ENCODE assay signal across 8 mouse cellular contexts in the genomic region with DNA sequence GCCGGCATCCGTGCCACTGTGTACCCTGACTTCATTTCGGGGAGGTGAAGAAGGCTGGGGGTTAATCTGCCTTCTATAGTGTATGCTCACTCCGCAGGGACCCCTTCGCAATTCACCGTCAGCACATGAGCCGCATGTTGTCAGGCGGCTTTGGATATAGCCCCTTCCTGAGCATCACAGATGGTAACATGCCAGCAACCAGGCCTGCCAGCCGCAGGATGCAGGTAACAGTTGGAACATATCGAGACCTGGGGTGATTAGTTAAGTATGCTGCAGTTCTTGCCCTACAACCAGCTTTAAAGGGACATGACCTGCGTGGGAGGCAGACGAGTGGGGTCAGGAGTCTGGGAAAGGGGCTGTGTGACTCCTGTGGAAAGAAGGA. TPM values are rescaled to one million over a fixed set of nuclear protein-coding genes. Genes with fewer than 3 reads are reported as not detected.
DNase-seq lines count a peak whose midpoint lies in the region; ATAC-seq and TF ChIP-seq lines count a peak whose summit lies in the region.

No protein-coding gene starts in this region.

- H3K9me3 ChIP-seq in heart, postnatal 0 days (replicated peaks; ENCODE audit: control insufficient read depth, low read length): no peaks in the 10 kb centered on the region
- no peaks in the 10 kb centered on the region for H3K9me3 ChIP-seq in forebrain, embryonic 15.5 days
- H3K9me3 ChIP-seq in midbrain, embryonic 10.5 days (replicated peaks): no peaks in the 10 kb centered on the region

- H3K4me2 ChIP-seq in heart, postnatal 0 days (ENCODE audit: low read depth, low read length): peak overlapping the region; percentile 75
- H3K4me2 ChIP-seq in forebrain, embryonic 15.5 days (replicated peaks): peak overlapping the region; percentile 76

- intact Hi-C loops in heart, postnatal 25 days (cut with DNase I): loop anchor here (2.0 kb wide), 1 partner anchor 32 kb away; the partner anchor contains the start of gene Cops7a

- 31% methylated on average over 12 of the region's 12 CpGs for WGBS in heart, postnatal 0 days
- 80% methylated on average over 12 of the region's 12 CpGs for WGBS in bone marrow, adult 2 months
- 41% methylated on average over 12 of the region's 12 CpGs for WGBS in forebrain, embryonic 15.5 days
- 63% methylated on average over 12 of the region's 12 CpGs for WGBS in midbrain, embryonic 10.5 days

- TF ChIP-seq EP300 in heart, postnatal 0 days (IDR thresholded peaks at IDR 0.05; ENCODE audit: low read depth): no peak

- TF ChIP-seq POLR2A in bone marrow, adult 2 months (IDR thresholded peaks at IDR 0.05; ENCODE audit: borderline replicate concordance, control insufficient read depth, low read depth, low read length): no peak

- no peak for TF ChIP-seq CTCF in heart, postnatal 0 days (IDR thresholded peaks at IDR 0.05; ENCODE audit: low read depth)
- TF ChIP-seq CTCF in bone marrow, adult 2 months (IDR thresholded peaks at IDR 0.05; ENCODE audit: control insufficient read depth, insufficient read depth, low read length): no peak

- peak overlapping the region; percentile 91 for H3K4me3 ChIP-seq in heart, postnatal 0 days (ENCODE audit: low read depth, low read length)
- peak overlapping the region; percentile 83 for H3K4me3 ChIP-seq in bone marrow, adult 2 months (replicated peaks; ENCODE audit: control insufficient read depth, low read depth, low read length)
- peak overlapping the region; percentile 94 for H3K4me3 ChIP-seq in forebrain, embryonic 15.5 days
- peak overlapping the region; percentile 98 for H3K4me3 ChIP-seq in midbrain, embryonic 10.5 days

- H3K36me3 ChIP-seq in heart, postnatal 0 days (replicated peaks; ENCODE audit: control insufficient read depth, insufficient read depth, low read length): peaks cover 40% of the 10 kb centered on the region
- peaks cover 38% of the 10 kb centered on the region for H3K36me3 ChIP-seq in forebrain, embryonic 15.5 days
- H3K36me3 ChIP-seq in midbrain, embryonic 10.5 days: peaks cover 52% of the 10 kb centered on the region

- DNase-seq in heart, postnatal 0 days (ENCODE audit: low spot score): no peak
- DNase-seq in heart, postnatal 25 days (ENCODE audit: low spot score): no peak
- DNase-seq in midbrain, embryonic 10.5 days (ENCODE audit: low spot score): no peak
- DNase-seq in thymus, postnatal 14 days: no peak
- no peak for DNase-seq in left cerebral cortex, adult 8-10 months (ENCODE audit: low spot score in 2 of 2)
- DNase-seq in yolk sac, embryonic 10.5 days (ENCODE audit: low spot score): no peak

- no peak for ATAC-seq in heart, postnatal 0 days (ENCODE audit: insufficient read depth, low read depth)
- ATAC-seq in forebrain, embryonic 15.5 days (replicated peaks): no peak

- H3K9ac ChIP-seq in heart, postnatal 0 days (replicated peaks; ENCODE audit: low read depth, low read length): peak overlapping the region; percentile 80
- peak overlapping the region; percentile 99 for H3K9ac ChIP-seq in forebrain, embryonic 15.5 days (replicated peaks)

- H3K4me1 ChIP-seq in heart, postnatal 0 days (ENCODE audit: control insufficient read depth, insufficient read depth): peaks cover 12% of the 10 kb centered on the region
- no peaks in the 10 kb centered on the region; the same call in 1 of the 2 replicates for H3K4me1 ChIP-seq in bone marrow, adult 2 months (ENCODE audit: control insufficient read depth, insufficient read depth, low read length)
- peaks cover 20% of the 10 kb centered on the region for H3K4me1 ChIP-seq in forebrain, embryonic 15.5 days
- peaks cover 31% of the 10 kb centered on the region for H3K4me1 ChIP-seq in midbrain, embryonic 10.5 days

- H3K27me3 ChIP-seq in heart, postnatal 0 days (ENCODE audit: control insufficient read depth, insufficient read depth, low read length): no peaks in the 10 kb centered on the region
- H3K27me3 ChIP-seq in forebrain, embryonic 15.5 days: no peaks in the 10 kb centered on the region
- no peaks in the 10 kb centered on the region for H3K27me3 ChIP-seq in midbrain, embryonic 10.5 days (ENCODE audit: low read depth, poor library complexity, severe bottlenecking)

- peak overlapping the region; percentile 96 for H3K27ac ChIP-seq in heart, postnatal 0 days (ENCODE audit: low read depth)
- H3K27ac ChIP-seq in bone marrow, adult 2 months (ENCODE audit: control insufficient read depth, insufficient read depth, low read depth, low read length, poor library complexity): no peak overlapping the region
- peak overlapping the region; percentile 96 for H3K27ac ChIP-seq in forebrain, embryonic 15.5 days (replicated peaks)
- peak overlapping the region; percentile 95 for H3K27ac ChIP-seq in midbrain, embryonic 10.5 days (replicated peaks)

RNA-seq across cellular contexts. Expression of gene Mlf2, which starts 1.1 kb away (rescaled TPM):
- total RNA-seq in heart, postnatal 0 days (2014; rRNA removed; ENCODE audit: low replicate concordance): 333 and 532 TPM in 2 replicates
- 296 and 298 TPM in 2 replicates for polyA plus RNA-seq in heart, postnatal 0 days (2015; fragmentation: Nextera tagmentation; extraction: Ambion mirVana)
- total RNA-seq in heart, postnatal 25 days (2021): 100 to 1,000 TPM; 205 to 207 TPM
- polyA plus RNA-seq in bone marrow, adult 2 months (2011; ENCODE audit: insufficient read depth, insufficient read length, low replicate concordance, missing spikeins): 45.8 and 74.0 TPM in 2 replicates
- polyA plus RNA-seq in forebrain, embryonic 15.5 days (2015; fragmentation: Nextera tagmentation; extraction: Ambion mirVana): 507 and 513 TPM in 2 replicates
- polyA plus RNA-seq in midbrain, embryonic 10.5 days (2016; fragmentation: Nextera tagmentation; extraction: Ambion mirVana): 428 and 435 TPM in 2 replicates
- total RNA-seq in left cerebral cortex, adult 8-10 months (2022): 100 to 1,000 TPM; 578 to 635 (median 620) TPM

RNA-seq across cellular contexts. Expression of gene Ptms, which starts 12.4 kb away (rescaled TPM):
- 323 and 565 TPM in 2 replicates for total RNA-seq in heart, postnatal 0 days (2014; rRNA removed; ENCODE audit: low replicate concordance)
- polyA plus RNA-seq in heart, postnatal 0 days (2015; fragmentation: Nextera tagmentation; extraction: Ambion mirVana): 221 and 246 TPM in 2 replicates
- 100 to 1,000 TPM; 235 to 245 TPM for total RNA-seq in heart, postnatal 25 days (2021)
- polyA plus RNA-seq in bone marrow, adult 2 months (2011; ENCODE audit: insufficient read depth, insufficient read length, low replicate concordance, missing spikeins): 157 and 192 TPM in 2 replicates
- polyA plus RNA-seq in forebrain, embryonic 15.5 days (2015; fragmentation: Nextera tagmentation; extraction: Ambion mirVana): 772 and 823 TPM in 2 replicates
- polyA plus RNA-seq in midbrain, embryonic 10.5 days (2016; fragmentation: Nextera tagmentation; extraction: Ambion mirVana): 261 and 296 TPM in 2 replicates
- total RNA-seq in left cerebral cortex, adult 8-10 months (2022): 100 to 1,000 TPM; 915 to 964 (median 945) TPM

RNA-seq across cellular contexts. Expression of gene Lag3, which starts 20.8 kb away (rescaled TPM):
- 0.11 and 0.27 TPM in 2 replicates for total RNA-seq in heart, postnatal 0 days (2014; rRNA removed; ENCODE audit: low replicate concordance)
- 0.82 and 0.85 TPM in 2 replicates for polyA plus RNA-seq in heart, postnatal 0 days (2015; fragmentation: Nextera tagmentation; extraction: Ambion mirVana)
- total RNA-seq in heart, postnatal 25 days (2021): under 1 TPM; 0.34 to 0.83 TPM
- polyA plus RNA-seq in bone marrow, adult 2 months (2011; ENCODE audit: insufficient read depth, insufficient read length, low replicate concordance, missing spikeins): 2.9 and 7.6 TPM in 2 replicates
- polyA plus RNA-seq in forebrain, embryonic 15.5 days (2015; fragmentation: Nextera tagmentation; extraction: Ambion mirVana): 2.6 and 3.3 TPM in 2 replicates
- polyA plus RNA-seq in midbrain, embryonic 10.5 days (2016; fragmentation: Nextera tagmentation; extraction: Ambion mirVana): 1.0 and 1.5 TPM in 2 replicates
- 10 to 100 TPM in 2 of 4 experiments, 1 to 10 TPM in 2; 2.4 to 12.6 (median 6.8) TPM for total RNA-seq in left cerebral cortex, adult 8-10 months (2022)

RNA-seq across cellular contexts. Expression of gene Cops7a, which starts 33.0 kb away (rescaled TPM):
- 203 and 241 TPM in 2 replicates for total RNA-seq in heart, postnatal 0 days (2014; rRNA removed; ENCODE audit: low replicate concordance)
- 130 and 134 TPM in 2 replicates for polyA plus RNA-seq in heart, postnatal 0 days (2015; fragmentation: Nextera tagmentation; extraction: Ambion mirVana)
- 10 to 100 TPM; 85.8 to 88.6 TPM for total RNA-seq in heart, postnatal 25 days (2021)
- polyA plus RNA-seq in bone marrow, adult 2 months (2011; ENCODE audit: insufficient read depth, insufficient read length, low replicate concordance, missing spikeins): 18.1 and 33.0 TPM in 2 replicates
- polyA plus RNA-seq in forebrain, embryonic 15.5 days (2015; fragmentation: Nextera tagmentation; extraction: Ambion mirVana): 90.2 and 93.6 TPM in 2 replicates
- 140 and 142 TPM in 2 replicates for polyA plus RNA-seq in midbrain, embryonic 10.5 days (2016; fragmentation: Nextera tagmentation; extraction: Ambion mirVana)
- 100 to 1,000 TPM; 154 to 177 (median 165) TPM for total RNA-seq in left cerebral cortex, adult 8-10 months (2022)

RNA-seq across cellular contexts. Expression of gene Cd4, which starts 44.3 kb away (rescaled TPM):
- total RNA-seq in heart, postnatal 0 days (2014; rRNA removed; ENCODE audit: low replicate concordance): 4.5 TPM in 1 of 2 replicates, not detected in the other
- polyA plus RNA-seq in heart, postnatal 0 days (2015; fragmentation: Nextera tagmentation; extraction: Ambion mirVana): 0.04 and 0.10 TPM in 2 replicates
- 1 to 10 TPM in 1 of 2 experiments, under 1 TPM in 1; 0.73 to 1.3 TPM for total RNA-seq in heart, postnatal 25 days (2021)
- polyA plus RNA-seq in bone marrow, adult 2 months (2011; ENCODE audit: insufficient read depth, insufficient read length, low replicate concordance, missing spikeins): 3.5 and 3.6 TPM in 2 replicates
- 0.15 TPM in 1 of 2 replicates, not detected in the other for polyA plus RNA-seq in forebrain, embryonic 15.5 days (2015; fragmentation: Nextera tagmentation; extraction: Ambion mirVana)
- polyA plus RNA-seq in midbrain, embryonic 10.5 days (2016; fragmentation: Nextera tagmentation; extraction: Ambion mirVana): 0.05 TPM in 1 of 2 replicates, not detected in the other
- total RNA-seq in left cerebral cortex, adult 8-10 months (2022): 10 to 100 TPM; 13.4 to 17.2 (median 15.9) TPM
